Mouse (Mus musculus): ENCODE measurements at regions not wholly inside any gene's neighbourhood (a gene's known extent, or its start where the extent isn't known, plus 50 kb on each side); places are given as distances from the start of the nearest gene placed in this dataset.
"Not testable (repeated sequence)": the region's sequence is repeated elsewhere in the genome, so short reads cannot be mapped to it uniquely, and the experiment has no call there.

GRCm38 (mm10) chr4:75466880-75467327, 188.8 kb upstream of the Dmac1 start:
- no peak for TF ChIP-seq CTCF (IDR thresholded peaks at IDR 0.05; ENCODE audit: low read depth)
- TF ChIP-seq EP300 (IDR thresholded peaks at IDR 0.05; ENCODE audit: low read depth), result no peak
- no peaks in the 10 kb centered on the region for H3K27me3 ChIP-seq (ENCODE audit: control insufficient read depth, insufficient read depth, low read length)
- 34% methylated on average over 3 of the region's 3 CpGs for WGBS

GRCm38 (mm10) chr4:75463579-75463978, 185.5 kb upstream of the Dmac1 start:
- no peak overlapping the region for H3K4me3 ChIP-seq (ENCODE audit: low read depth, low read length)
- DNase-seq (ENCODE audit: low spot score) (no peak), ATAC-seq (ENCODE audit: insufficient read depth, low read depth) (no peak)
- no peaks in the 10 kb centered on the region for H3K4me1 ChIP-seq (ENCODE audit: control insufficient read depth, insufficient read depth)
- H3K9ac ChIP-seq (replicated peaks; ENCODE audit: low read depth, low read length), result no peak overlapping the region
- no peak overlapping the region for H3K4me2 ChIP-seq (ENCODE audit: low read depth, low read length)
- H3K36me3 ChIP-seq (replicated peaks; ENCODE audit: control insufficient read depth, insufficient read depth, low read length), result no peaks in the 10 kb centered on the region
- H3K27ac ChIP-seq (ENCODE audit: low read depth), result no peak overlapping the region
- no peaks in the 10 kb centered on the region for H3K27me3 ChIP-seq (ENCODE audit: control insufficient read depth, insufficient read depth, low read length)
- no peaks in the 10 kb centered on the region for H3K9me3 ChIP-seq (replicated peaks; ENCODE audit: control insufficient read depth, low read length)
- WGBS, result 92% methylated on average over 5 of the region's 5 CpGs
- TF ChIP-seq CTCF (IDR thresholded peaks at IDR 0.05; ENCODE audit: low read depth), result no peak
- TF ChIP-seq EP300 (IDR thresholded peaks at IDR 0.05; ENCODE audit: low read depth), result no peak

More at GRCm38 (mm10) chr4:75466880-75467327, 188.8 kb upstream of the Dmac1 start:
- no peaks in the 10 kb centered on the region for H3K36me3 ChIP-seq (replicated peaks; ENCODE audit: control insufficient read depth, insufficient read depth, low read length)
- H3K9ac ChIP-seq (replicated peaks; ENCODE audit: low read depth, low read length), result no peak overlapping the region
- no peak overlapping the region for H3K27ac ChIP-seq (ENCODE audit: low read depth)
- H3K4me2 ChIP-seq (ENCODE audit: low read depth, low read length), result no peak overlapping the region
- no peak for DNase-seq (ENCODE audit: low spot score)
- no peak overlapping the region for H3K4me3 ChIP-seq (ENCODE audit: low read depth, low read length)
- H3K4me1 ChIP-seq (ENCODE audit: control insufficient read depth, insufficient read depth), result no peaks in the 10 kb centered on the region
- no peaks in the 10 kb centered on the region for H3K9me3 ChIP-seq (replicated peaks; ENCODE audit: control insufficient read depth, low read length)
- 0 out of 2 replicates have a peak, but pooled peaks have one; percentile 20 for ATAC-seq (ENCODE audit: insufficient read depth, low read depth)

- H3K4me1 ChIP-seq (ENCODE audit: control insufficient read depth, insufficient read depth), result no peaks in the 10 kb centered on the region
- no peak overlapping the region for H3K27ac ChIP-seq (ENCODE audit: low read depth)
- 62% methylated on average over 4 of the region's 4 CpGs for WGBS
- H3K9ac ChIP-seq (replicated peaks; ENCODE audit: low read depth, low read length), result no peak overlapping the region
- H3K4me2 ChIP-seq (ENCODE audit: low read depth, low read length), result no peak overlapping the region
- 0 out of 2 replicates have a peak, but pooled peaks cover 4% of the 10 kb centered on the region for H3K9me3 ChIP-seq (replicated peaks; ENCODE audit: control insufficient read depth, low read length)
- TF ChIP-seq EP300 (IDR thresholded peaks at IDR 0.05; ENCODE audit: low read depth) (no peak), CTCF (IDR thresholded peaks at IDR 0.05; ENCODE audit: low read depth) (no peak)
- H3K4me3 ChIP-seq (ENCODE audit: low read depth, low read length), result no peak overlapping the region
- H3K36me3 ChIP-seq (replicated peaks; ENCODE audit: control insufficient read depth, insufficient read depth, low read length), result no peaks in the 10 kb centered on the region
- DNase-seq (ENCODE audit: low spot score), result no peak
- no peaks in the 10 kb centered on the region for H3K27me3 ChIP-seq (ENCODE audit: control insufficient read depth, insufficient read depth, low read length)
- no peak for ATAC-seq (ENCODE audit: insufficient read depth, low read depth)
Measured at GRCm38 (mm10) chr4:75449478-75449877, 171.4 kb upstream of the Dmac1 start.

GRCm38 (mm10) chr4:75423296-75423695, 145.2 kb upstream of the Dmac1 start:
- Histone ChIP-seq H3K4me3 (ENCODE audit: low read depth, low read length) (no peak overlapping the region), H3K27me3 (ENCODE audit: control insufficient read depth, insufficient read depth, low read length) (no peaks in the 10 kb centered on the region), H3K4me2 (ENCODE audit: low read depth, low read length) (no peak overlapping the region), H3K36me3 (replicated peaks; ENCODE audit: control insufficient read depth, insufficient read depth, low read length) (no peaks in the 10 kb centered on the region), H3K9ac (replicated peaks; ENCODE audit: low read depth, low read length) (no peak overlapping the region), H3K27ac (ENCODE audit: low read depth) (no peak overlapping the region), H3K9me3 (replicated peaks; ENCODE audit: control insufficient read depth, low read length) (no peaks in the 10 kb centered on the region), H3K4me1 (ENCODE audit: control insufficient read depth, insufficient read depth) (no peaks in the 10 kb centered on the region)
- DNase-seq (ENCODE audit: low spot score), result no peak
- TF ChIP-seq EP300 (IDR thresholded peaks at IDR 0.05; ENCODE audit: low read depth), result no peak
- TF ChIP-seq CTCF (IDR thresholded peaks at IDR 0.05; ENCODE audit: low read depth), result no peak
- no peak for ATAC-seq (ENCODE audit: insufficient read depth, low read depth)

GRCm38 (mm10) chr4:75400754-75401153, 122.6 kb upstream of the Dmac1 start:
- not testable (repeated sequence) for H3K4me1 ChIP-seq (ENCODE audit: control insufficient read depth, insufficient read depth); H3K36me3 ChIP-seq (replicated peaks; ENCODE audit: control insufficient read depth, insufficient read depth, low read length); H3K9ac ChIP-seq (replicated peaks; ENCODE audit: low read depth, low read length); H3K4me3 ChIP-seq (ENCODE audit: low read depth, low read length); H3K27me3 ChIP-seq (ENCODE audit: control insufficient read depth, insufficient read depth, low read length); H3K9me3 ChIP-seq (replicated peaks; ENCODE audit: control insufficient read depth, low read length); ATAC-seq (ENCODE audit: insufficient read depth, low read depth); H3K4me2 ChIP-seq (ENCODE audit: low read depth, low read length); H3K27ac ChIP-seq (ENCODE audit: low read depth); DNase-seq (ENCODE audit: low spot score)
- 80% methylated on average over 3 of the region's 3 CpGs for WGBS

DNA sequence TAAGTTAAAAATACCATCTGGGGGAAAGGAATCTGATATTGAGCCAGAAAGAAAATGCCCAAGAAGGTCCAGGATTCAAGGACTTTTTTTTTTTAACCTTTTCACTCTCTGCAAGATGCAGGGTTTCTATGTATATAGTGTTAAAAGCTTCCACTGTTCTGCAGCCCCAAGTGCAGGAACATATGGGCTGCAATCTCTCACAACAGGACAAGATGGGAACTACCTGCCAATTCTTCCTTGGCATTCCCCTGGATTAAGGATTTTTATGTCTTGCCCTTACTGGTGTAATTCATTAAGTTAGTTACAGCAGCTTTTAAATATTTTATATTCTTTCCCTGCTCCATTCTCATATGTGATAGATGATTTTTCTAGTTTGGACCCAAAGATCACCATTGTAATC, 116.9 kb upstream of the Dmac1 start:
- H3K27ac ChIP-seq (ENCODE audit: low read depth), result no peak overlapping the region
- H3K4me1 ChIP-seq (ENCODE audit: control insufficient read depth, insufficient read depth), result no peaks in the 10 kb centered on the region
- no peak overlapping the region for H3K9ac ChIP-seq (replicated peaks; ENCODE audit: low read depth, low read length)
- H3K27me3 ChIP-seq (ENCODE audit: control insufficient read depth, insufficient read depth, low read length), result no peaks in the 10 kb centered on the region
- H3K4me3 ChIP-seq (ENCODE audit: low read depth, low read length), result no peak overlapping the region
- H3K36me3 ChIP-seq (replicated peaks; ENCODE audit: control insufficient read depth, insufficient read depth, low read length), result no peaks in the 10 kb centered on the region
- TF ChIP-seq EP300 (IDR thresholded peaks at IDR 0.05; ENCODE audit: low read depth), result no peak
- no peak for TF ChIP-seq CTCF (IDR thresholded peaks at IDR 0.05; ENCODE audit: low read depth)
- no peaks in the 10 kb centered on the region for H3K9me3 ChIP-seq (replicated peaks; ENCODE audit: control insufficient read depth, low read length)
- H3K4me2 ChIP-seq (ENCODE audit: low read depth, low read length), result no peak overlapping the region
- no peak for DNase-seq (ENCODE audit: low spot score)
- no peak for ATAC-seq (ENCODE audit: insufficient read depth, low read depth)
